Mouse (Mus musculus) ovary, adult 18-20 months (tissue): Measurements from ENCODE around the gene Arnt.
A peak's percentile ranks its signal among the peaks of the same experiment; 100 is the strongest.

ENCODE experiments used
- DNase-seq: peaks from one replicate; pipeline ENCODE4 v3.0.0; 2022; ENCODE audit warnings: low spot score, mixed read lengths

Gene Arnt

GRCm38 (mm10) chr3:95457758-95458157 lies 23.6 kb downstream of the Arnt start:
- DNase-seq = no peak

- no peak for DNase-seq
These were observed 25.2 kb downstream of the Arnt start for GRCm38 (mm10) chr3:95459381-95459780.

GRCm38 (mm10) chr3:95463852-95464251 lies 29.7 kb downstream of the Arnt start:
- DNase-seq = no peak

- DNase-seq = no peak
These were observed 44.8 kb downstream of the Arnt start for GRCm38 (mm10) chr3:95478966-95479365.

- DNase-seq = no peak
These were observed 52.2 kb downstream of the Arnt start for GRCm38 (mm10) chr3:95486421-95486820.

GRCm38 (mm10) chr3:95488679-95489078 lies 54.5 kb downstream of the Arnt start:
- DNase-seq = no peak

GRCm38 (mm10) chr3:95490238-95490637 lies 56.0 kb downstream of the Arnt start:
- no peak for DNase-seq

GRCm38 (mm10) chr3:95494342-95494741 lies 60.2 kb downstream of the Arnt start:
- DNase-seq = no peak

GRCm38 (mm10) chr3:95498229-95498628 lies 64.0 kb downstream of the Arnt start:
- no peak for DNase-seq

GRCm38 (mm10) chr3:95499024-95499423 lies 64.8 kb downstream of the Arnt start, which contains the start of gene Ctsk:
TSS of gene Ctsk (plus strand) at chr3:95499256.
- DNase-seq = no peak

GRCm38 (mm10) chr3:95499496-95500140 lies 65.4 kb downstream of the Arnt start:
- no peak for DNase-seq

- no peak for DNase-seq
These were observed 68.1 kb downstream of the Arnt start for GRCm38 (mm10) chr3:95502312-95502711.

- no peak for DNase-seq
These were observed 75.2 kb downstream of the Arnt start for GRCm38 (mm10) chr3:95509348-95509747.

- DNase-seq = no peak
These were observed 77.5 kb downstream of the Arnt start for GRCm38 (mm10) chr3:95511611-95512180.

GRCm38 (mm10) chr3:95516614-95517041 lies 82.4 kb downstream of the Arnt start:
- DNase-seq = no peak

GRCm38 (mm10) chr3:95517493-95517898 lies 83.3 kb downstream of the Arnt start:
- DNase-seq = peak; percentile 19

- DNase-seq = no peak
These were observed 84.7 kb downstream of the Arnt start for GRCm38 (mm10) chr3:95518891-95519290.

GRCm38 (mm10) chr3:95519315-95519714 lies 85.1 kb downstream of the Arnt start:
- DNase-seq = no peak

- DNase-seq = no peak
These were observed 85.9 kb downstream of the Arnt start for GRCm38 (mm10) chr3:95520100-95520499.

GRCm38 (mm10) chr3:95521168-95521567 lies 87.0 kb downstream of the Arnt start:
- no peak for DNase-seq

- no peak for DNase-seq
These were observed 89.5 kb downstream of the Arnt start for GRCm38 (mm10) chr3:95523662-95524061.

GRCm38 (mm10) chr3:95524673-95525072 lies 90.5 kb downstream of the Arnt start:
- no peak for DNase-seq

GRCm38 (mm10) chr3:95526111-95526510 lies 91.9 kb downstream of the Arnt start:
- no peak for DNase-seq
